Mouse (Mus musculus) neural tube, embryonic 11.5 days (tissue): Measurements from ENCODE around the gene Rybp. TPM values are rescaled to one million over a fixed set of nuclear protein-coding genes. Genes with fewer than 3 reads are reported as not detected.
A peak's percentile ranks its signal among the peaks of the same experiment; 100 is the strongest.

Experiments used
- ATAC-seq: fragments of 200-750 bp; cut with Nextera tagmentation; 2 replicates; pipeline ENCODE4 v1.8.0; 2017; ENCODE audit warnings: moderate number of reproducible peaks, mild to moderate bottlenecking, moderate TSS enrichment, moderate library complexity; ENCODE audit not compliant: insufficient read depth, low FRiP score, low TSS enrichment
- DNase-seq: peaks from one replicate; pipeline ENCODE4 v3.0.0-alpha.2; 2015; ENCODE audit warnings: low spot score
- H3K27ac ChIP-seq: fragments of 300-500 bp; sonication (generic); 2 replicates; pipeline ENCODE4 v1.5.1; 2014; ENCODE audit warnings: low read depth, mild to moderate bottlenecking, low read length
- H3K27me3 ChIP-seq: fragments of 300-500 bp; sonication (generic); 2 replicates; pipeline ENCODE4 v1.6.1; 2014; ENCODE audit warnings: mild to moderate bottlenecking, low read length, mixed read lengths; ENCODE audit not compliant: control insufficient read depth, insufficient read depth
- H3K36me3 ChIP-seq: fragments of 300-500 bp; sonication (generic); 2 replicates; pipeline ENCODE4 v1.6.1; 2014; ENCODE audit warnings: mild to moderate bottlenecking, low read length, moderate library complexity, mixed read lengths; ENCODE audit not compliant: control insufficient read depth, insufficient read depth
- H3K4me1 ChIP-seq: fragments of 300-500 bp; sonication (generic); 2 replicates; pipeline ENCODE4 v1.6.1; 2014; ENCODE audit warnings: low read length, mixed read lengths; ENCODE audit not compliant: control insufficient read depth, insufficient read depth
- H3K4me2 ChIP-seq: fragments of 300-500 bp; sonication (generic); 2 replicates; pipeline ENCODE4 v1.6.1; 2014; ENCODE audit warnings: low read depth, mild to moderate bottlenecking, moderate library complexity
- H3K4me3 ChIP-seq: fragments of 300-500 bp; sonication (generic); 2 replicates; pipeline ENCODE4 v1.5.1; 2014; ENCODE audit warnings: low read depth, low read length
- H3K9ac ChIP-seq: fragments of 300-500 bp; sonication (generic); 2 replicates; pipeline ENCODE4 v1.6.1; 2014; ENCODE audit warnings: mild to moderate bottlenecking, low read length
- H3K9me3 ChIP-seq: fragments of 300-500 bp; sonication (generic); 2 replicates; pipeline ENCODE4 v1.6.1; 2016; ENCODE audit warnings: low read length; ENCODE audit not compliant: control insufficient read depth
- WGBS: fragments of 180-500 bp; shearing (Covaris S2); extraction: QIAGEN DNeasy Blood & Tissue Kit; methylation state at CpG from one replicate; pipeline ENCODE4 v1.1.7; 2014; 5-methylcytosine and 5-hydroxymethylcytosine counted together
- polyA plus RNA-seq: library from polyadenylated mRNA; unstranded; fragments of >200 nt; fragmentation: Nextera tagmentation; extraction: Ambion mirVana; gene quantifications from 2 replicates; pipeline ENCODE4 v1.2.1, GENCODE M21; 2014

The Rybp gene
- polyA plus RNA-seq, 1 experiment from 2014 or later = 12.0 TPM

- Histone ChIP-seq H3K9me3 (no peaks in the 10 kb centered on the region), H3K36me3 (no peaks in the 10 kb centered on the region), H3K4me2 (no peak overlapping the region), H3K4me3 (no peak overlapping the region), H3K27ac (no peak overlapping the region), H3K4me1 (peaks cover 12% of the 10 kb centered on the region; the same call in 1 of the 2 replicates), H3K9ac (no peak overlapping the region), H3K27me3 (no peaks in the 10 kb centered on the region)
- ATAC-seq = no peak
- DNase-seq = no peak
- 82% methylated on average over 4 of the region's 4 CpGs for WGBS
Measured at GRCm38 (mm10) chr6:100221803-100222202, 65.5 kb downstream of the Rybp start.

- Histone ChIP-seq H3K9me3 (no peaks in the 10 kb centered on the region), H3K27ac (no peak overlapping the region), H3K4me1 (peaks cover 12% of the 10 kb centered on the region; the same call in 1 of the 2 replicates), H3K36me3 (no peaks in the 10 kb centered on the region), H3K4me2 (no peak overlapping the region), H3K9ac (no peak overlapping the region), H3K27me3 (no peaks in the 10 kb centered on the region), H3K4me3 (no peak overlapping the region)
- ATAC-seq = no peak
- DNase-seq = no peak
- 74% methylated on average over 14 of the region's 14 CpGs for WGBS
Measured at GRCm38 (mm10) chr6:100220917-100221560, 66.2 kb downstream of the Rybp start.

GRCm38 (mm10) chr6:100219971-100220370 is 67.3 kb downstream of the Rybp start:
- H3K9me3 ChIP-seq = no peaks in the 10 kb centered on the region
- peaks cover 12% of the 10 kb centered on the region; the same call in 1 of the 2 replicates for H3K4me1 ChIP-seq
- 82% methylated on average over 3 of the region's 3 CpGs for WGBS
- no peak overlapping the region for H3K27ac ChIP-seq
- ATAC-seq (no peak), DNase-seq (no peak)
- no peak overlapping the region for H3K4me2 ChIP-seq
- no peak overlapping the region for H3K9ac ChIP-seq
- H3K27me3 ChIP-seq = no peaks in the 10 kb centered on the region
- H3K4me3 ChIP-seq = no peak overlapping the region
- H3K36me3 ChIP-seq = no peaks in the 10 kb centered on the region

- Histone ChIP-seq H3K4me3 (no peak overlapping the region), H3K4me2 (no peak overlapping the region), H3K9ac (no peak overlapping the region), H3K36me3 (no peaks in the 10 kb centered on the region), H3K27me3 (0 out of 2 replicates have a peak, but pooled peaks cover 2% of the 10 kb centered on the region), H3K27ac (no peak overlapping the region), H3K4me1 (peaks cover 15% of the 10 kb centered on the region; the same call in 1 of the 2 replicates), H3K9me3 (no peaks in the 10 kb centered on the region)
- WGBS = 34% methylated on average over 13 of the region's 13 CpGs
- DNase-seq (peak; percentile 77), ATAC-seq (peak; percentile 84)
Measured at GRCm38 (mm10) chr6:100218541-100219341, 68.5 kb downstream of the Rybp start.

GRCm38 (mm10) chr6:100217507-100217906 is 69.8 kb downstream of the Rybp start:
- Histone ChIP-seq H3K27me3 (0 out of 2 replicates have a peak, but pooled peaks cover 2% of the 10 kb centered on the region), H3K4me1 (peaks cover 23% of the 10 kb centered on the region), H3K9me3 (no peaks in the 10 kb centered on the region), H3K27ac (no peak overlapping the region), H3K4me2 (no peak overlapping the region), H3K4me3 (no peak overlapping the region), H3K36me3 (no peaks in the 10 kb centered on the region), H3K9ac (no peak overlapping the region)
- 83% methylated on average over 8 of the region's 8 CpGs for WGBS
- ATAC-seq (no peak), DNase-seq (no peak)

GRCm38 (mm10) chr6:100216945-100217344 is 70.3 kb downstream of the Rybp start:
- peaks cover 24% of the 10 kb centered on the region for H3K4me1 ChIP-seq
- no peak for ATAC-seq
- no peak for DNase-seq
- H3K36me3 ChIP-seq = no peaks in the 10 kb centered on the region
- 0 out of 2 replicates have a peak, but pooled peaks cover 2% of the 10 kb centered on the region for H3K27me3 ChIP-seq
- H3K4me2 ChIP-seq = no peak overlapping the region
- WGBS = 73% methylated on average over 5 of the region's 5 CpGs
- H3K9ac ChIP-seq = no peak overlapping the region
- H3K27ac ChIP-seq = no peak overlapping the region
- H3K9me3 ChIP-seq = no peaks in the 10 kb centered on the region
- no peak overlapping the region for H3K4me3 ChIP-seq

GRCm38 (mm10) chr6:100215809-100216208 is 71.5 kb downstream of the Rybp start:
- peaks cover 24% of the 10 kb centered on the region for H3K4me1 ChIP-seq
- no peak for DNase-seq
- no peak overlapping the region for H3K4me2 ChIP-seq
- 59% methylated on average over 6 of the region's 6 CpGs for WGBS
- no peak overlapping the region for H3K9ac ChIP-seq
- no peak for ATAC-seq
- H3K36me3 ChIP-seq = no peaks in the 10 kb centered on the region
- 0 out of 2 replicates have a peak, but pooled peaks cover 2% of the 10 kb centered on the region for H3K27me3 ChIP-seq
- no peak overlapping the region for H3K27ac ChIP-seq
- no peak overlapping the region for H3K4me3 ChIP-seq
- H3K9me3 ChIP-seq = no peaks in the 10 kb centered on the region

GRCm38 (mm10) chr6:100214132-100214913 is 73.0 kb downstream of the Rybp start:
- WGBS = 41% methylated on average over 12 of the region's 13 CpGs
- 0 out of 2 replicates have a peak, but pooled peaks cover 2% of the 10 kb centered on the region for H3K27me3 ChIP-seq

More at GRCm38 (mm10) chr6:100214132-100214913, 73.0 kb downstream of the Rybp start:
- Histone ChIP-seq H3K36me3 (no peaks in the 10 kb centered on the region), H3K27ac (no peak overlapping the region), H3K4me1 (peaks cover 24% of the 10 kb centered on the region), H3K4me3 (no peak overlapping the region), H3K4me2 (no peak overlapping the region), H3K9me3 (no peaks in the 10 kb centered on the region), H3K9ac (no peak overlapping the region)
- DNase-seq = no peak
- no peak for ATAC-seq
